Mouse (Mus musculus) right cerebral cortex, postnatal 25 days (tissue): ENCODE measurements around the gene Mpp3.

Source experiments
- DNase-seq: peaks from one replicate; pipeline ENCODE4 v3.0.0; 2022

The Mpp3 gene

DNA sequence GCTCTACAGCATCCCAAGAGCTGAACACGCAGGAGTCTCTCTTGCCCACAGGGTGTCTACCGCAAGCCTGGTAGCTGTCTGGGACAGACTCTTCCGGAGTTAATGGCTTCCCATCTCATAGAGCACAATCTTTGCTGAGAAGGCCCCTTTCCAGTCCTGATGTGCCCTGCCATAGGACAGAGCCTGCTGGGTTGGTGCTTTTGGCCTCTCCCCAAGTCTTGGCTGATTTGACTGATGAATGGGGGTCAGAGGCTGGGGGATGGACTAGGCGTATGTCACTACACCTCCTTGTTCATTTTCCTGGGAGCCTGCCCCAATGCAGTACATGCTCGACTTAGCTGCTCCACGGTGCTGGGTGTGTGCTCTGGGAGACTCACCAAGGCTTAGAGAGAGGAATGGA is 9.5 kb upstream of the Mpp3 start:
- no peak for DNase-seq

DNA sequence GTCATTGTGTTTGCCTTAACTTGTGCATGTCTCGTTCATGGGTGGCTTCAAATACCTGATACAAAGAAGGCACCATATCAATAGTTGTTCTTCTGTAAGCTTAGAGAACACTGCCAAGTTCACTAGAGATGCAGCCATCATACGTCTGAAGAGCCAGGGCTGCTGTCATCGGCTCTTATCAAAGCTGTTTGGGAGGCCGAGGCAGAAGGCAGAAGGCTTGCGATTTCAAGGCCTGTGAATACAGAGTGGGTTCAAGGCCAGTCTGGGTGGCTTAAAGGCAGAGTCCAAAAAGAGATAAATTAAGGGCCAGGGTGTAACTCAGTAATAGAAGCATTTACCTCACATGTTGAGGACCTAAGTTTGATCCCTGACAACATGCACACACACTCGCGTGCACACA is 8.1 kb upstream of the Mpp3 start:
- DNase-seq, result no peak

DNA sequence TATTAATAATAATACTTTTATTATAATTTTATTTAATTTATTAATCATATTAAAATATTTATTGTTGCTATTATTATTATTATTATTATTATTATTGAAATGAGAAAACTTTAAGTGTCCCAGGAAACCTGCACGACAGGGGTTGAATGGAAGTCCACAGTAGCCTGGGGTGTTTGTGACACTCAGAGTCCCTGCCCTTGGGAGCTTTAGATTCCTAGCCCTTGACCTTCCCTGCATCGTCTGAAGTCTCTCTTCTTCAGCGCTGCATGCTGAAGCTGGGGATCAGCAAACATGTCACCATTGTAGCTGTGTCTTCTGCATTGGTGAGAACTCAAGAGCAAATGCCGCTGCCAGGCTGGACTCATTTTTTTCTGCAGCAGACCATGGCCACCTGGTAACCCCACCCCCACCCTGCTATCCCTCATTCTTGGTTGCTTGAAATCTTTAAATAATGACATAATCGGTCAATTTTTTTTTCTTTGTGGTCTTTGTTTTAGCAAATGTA is 7.2 kb upstream of the Mpp3 start:
- no peak for DNase-seq

DNA sequence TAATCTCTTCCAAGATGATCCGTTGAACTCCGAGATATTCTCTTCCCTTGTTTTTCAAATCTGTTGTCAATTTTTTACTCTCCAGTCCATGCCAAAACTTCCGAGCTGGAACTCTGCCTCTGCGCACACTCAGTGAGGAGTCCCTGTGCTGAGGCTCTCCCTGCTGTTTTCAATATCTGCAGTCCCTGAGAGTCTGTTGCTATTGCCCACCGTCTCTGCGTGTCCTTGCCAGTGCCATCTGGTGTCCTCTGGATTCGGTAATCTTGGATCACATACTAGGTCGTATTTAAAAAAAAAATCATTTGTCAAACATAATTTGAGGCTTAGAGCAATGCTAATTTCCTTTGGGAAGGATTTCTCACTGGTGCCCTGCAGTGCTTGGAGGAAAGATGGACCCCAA is 6.6 kb upstream of the Mpp3 start:
- no peak for DNase-seq

DNA sequence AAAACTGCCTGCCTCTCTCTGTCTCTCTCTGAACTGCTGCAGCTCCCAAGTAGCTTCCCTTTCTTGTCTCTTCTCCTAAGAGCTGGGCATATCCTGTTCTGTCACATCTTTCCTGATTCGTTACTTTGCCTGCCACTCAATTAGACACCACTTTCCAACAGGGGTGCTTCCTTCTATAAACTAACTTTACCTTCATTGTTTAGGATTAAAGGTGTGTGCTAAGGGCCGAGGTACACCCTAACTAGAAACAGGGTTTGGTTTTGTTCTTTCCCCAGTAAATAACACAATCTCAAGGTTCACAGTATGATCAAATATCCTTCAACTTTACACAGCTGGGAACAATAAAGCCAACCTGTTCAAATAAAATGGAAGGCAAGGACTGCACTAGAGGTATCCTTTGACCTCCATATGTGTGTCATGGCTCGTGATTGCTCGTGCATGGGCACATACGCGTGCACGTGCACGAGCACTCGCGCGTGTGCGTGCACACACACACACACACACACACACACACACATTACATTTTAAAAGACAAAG is 4.9 kb upstream of the Mpp3 start:
- no peak for DNase-seq

DNA sequence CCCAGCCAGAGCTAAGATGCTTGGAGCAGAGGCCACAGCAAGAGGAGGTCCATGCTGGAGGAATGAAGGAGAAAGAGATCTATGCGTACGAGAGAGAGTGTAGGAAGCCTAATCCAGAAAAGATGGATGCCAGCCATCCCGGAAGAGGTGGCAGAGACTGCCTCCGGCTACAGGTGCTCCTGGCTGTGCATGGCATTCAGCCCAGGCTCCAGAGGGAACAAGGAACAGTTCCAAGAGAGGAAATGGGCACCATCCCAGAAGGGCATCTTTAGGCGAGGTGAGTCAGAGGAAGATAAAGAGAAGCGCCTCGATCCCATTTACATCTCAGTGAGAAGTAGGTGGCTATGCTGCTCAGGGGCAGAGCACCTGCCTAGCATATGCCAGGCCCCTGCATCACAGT is 2.9 kb upstream of the Mpp3 start:
- DNase-seq, result peak; percentile 63

DNA sequence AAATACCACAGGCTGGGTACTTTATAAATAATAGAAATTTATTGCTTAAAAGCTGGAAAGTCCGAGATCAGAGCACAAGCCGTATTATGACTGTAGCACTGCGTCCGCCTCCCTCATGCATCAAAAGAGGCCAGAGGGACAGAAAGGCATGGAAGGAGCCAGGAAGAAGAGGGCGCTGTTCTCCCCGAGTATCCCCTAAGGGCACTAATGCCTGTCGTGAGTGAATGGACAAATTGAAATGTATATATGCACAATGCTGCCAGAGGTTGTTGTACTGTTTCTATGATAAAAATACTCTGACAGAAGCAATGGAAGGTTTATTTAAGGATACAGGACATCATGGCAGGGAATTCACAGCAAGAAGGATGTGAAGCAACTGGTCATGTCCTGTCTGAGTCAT is 1.7 kb upstream of the Mpp3 start:
- no peak for DNase-seq

DNA sequence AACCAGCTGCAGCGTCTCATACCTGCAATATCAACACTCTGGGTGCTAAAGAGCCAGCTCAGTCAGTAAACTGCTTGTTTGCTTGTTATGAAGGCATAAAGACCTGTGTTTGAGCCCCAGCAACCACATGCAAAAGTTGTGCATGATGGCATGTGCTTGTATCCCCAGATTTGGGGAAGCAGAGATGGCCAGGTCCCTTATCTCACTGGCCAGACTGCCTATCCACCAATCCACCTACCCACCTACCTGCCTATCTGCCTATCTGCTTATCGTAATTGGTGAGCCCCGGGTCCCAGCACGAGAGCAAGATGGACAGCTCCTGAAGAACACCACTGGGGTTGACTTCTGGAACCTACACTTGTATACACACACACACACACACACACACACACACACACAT is 1.0 kb upstream of the Mpp3 start:
- no peak for DNase-seq

DNA sequence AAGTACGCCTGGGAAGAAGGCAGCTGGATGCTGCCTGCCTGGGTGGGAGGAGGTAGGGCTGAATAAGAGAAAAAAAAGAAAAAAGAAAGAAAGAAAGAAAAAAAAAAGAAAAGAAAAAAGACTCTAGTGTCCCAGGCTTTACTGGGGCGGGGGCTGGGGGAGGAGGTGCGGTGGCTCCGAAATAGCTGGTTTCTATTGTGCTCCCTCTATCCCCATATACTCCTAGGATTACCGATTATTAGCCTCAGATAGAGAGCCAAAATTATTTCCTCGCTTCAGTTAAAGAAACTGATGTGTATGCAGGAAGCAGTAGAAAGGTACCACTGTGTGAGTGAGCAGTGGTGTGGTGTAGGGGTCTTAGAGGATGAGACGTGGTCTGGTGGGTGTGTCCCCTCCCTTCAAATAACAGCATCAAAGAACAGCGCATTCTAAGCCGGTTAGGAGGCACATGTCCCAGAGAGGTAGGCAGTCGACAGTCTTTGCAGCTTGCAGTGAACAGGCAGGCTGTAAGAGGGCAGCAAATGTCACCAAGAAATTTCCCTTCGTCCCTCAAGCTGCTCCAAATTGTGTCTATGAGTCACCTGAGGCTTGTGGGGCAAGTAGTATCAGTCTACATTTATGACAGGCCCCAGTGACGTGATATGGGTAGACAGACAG is 772 bp downstream of the Mpp3 start:
- DNase-seq, result no peak

DNA sequence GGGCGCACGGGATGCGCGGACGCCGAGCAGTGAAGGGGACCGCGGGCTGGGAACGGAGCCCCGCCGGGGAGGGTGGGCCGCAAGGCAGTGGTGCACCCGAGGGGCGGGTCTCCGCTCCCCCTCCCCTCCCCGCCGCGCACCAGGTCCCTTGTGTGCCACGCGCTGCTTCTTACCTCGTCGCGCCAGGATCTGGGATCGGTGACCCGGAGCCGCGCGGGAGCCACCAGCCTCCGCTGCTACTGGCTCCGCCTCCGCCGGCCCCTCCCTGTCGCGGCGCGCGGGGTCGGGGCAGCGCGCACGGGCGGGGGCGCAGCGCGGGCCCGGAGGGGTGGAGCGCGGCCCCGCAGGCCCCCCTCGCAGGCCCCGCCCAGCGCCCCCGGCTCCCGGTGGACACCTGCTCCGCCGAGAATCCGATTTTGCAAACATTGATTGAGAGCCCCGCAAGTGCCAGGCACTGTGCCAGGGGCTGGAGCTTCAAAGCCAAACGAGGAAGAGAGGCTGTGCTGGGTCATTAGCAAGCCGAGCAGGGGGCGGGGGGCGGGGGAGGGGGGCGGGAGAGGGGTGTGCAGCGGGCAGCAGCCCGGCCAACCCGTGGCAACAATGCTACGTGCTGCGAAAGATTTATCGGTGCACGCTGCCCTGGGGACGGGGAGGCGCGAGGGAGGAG is 1.4 kb downstream of the Mpp3 start:
- DNase-seq, result peak; percentile 75

DNA sequence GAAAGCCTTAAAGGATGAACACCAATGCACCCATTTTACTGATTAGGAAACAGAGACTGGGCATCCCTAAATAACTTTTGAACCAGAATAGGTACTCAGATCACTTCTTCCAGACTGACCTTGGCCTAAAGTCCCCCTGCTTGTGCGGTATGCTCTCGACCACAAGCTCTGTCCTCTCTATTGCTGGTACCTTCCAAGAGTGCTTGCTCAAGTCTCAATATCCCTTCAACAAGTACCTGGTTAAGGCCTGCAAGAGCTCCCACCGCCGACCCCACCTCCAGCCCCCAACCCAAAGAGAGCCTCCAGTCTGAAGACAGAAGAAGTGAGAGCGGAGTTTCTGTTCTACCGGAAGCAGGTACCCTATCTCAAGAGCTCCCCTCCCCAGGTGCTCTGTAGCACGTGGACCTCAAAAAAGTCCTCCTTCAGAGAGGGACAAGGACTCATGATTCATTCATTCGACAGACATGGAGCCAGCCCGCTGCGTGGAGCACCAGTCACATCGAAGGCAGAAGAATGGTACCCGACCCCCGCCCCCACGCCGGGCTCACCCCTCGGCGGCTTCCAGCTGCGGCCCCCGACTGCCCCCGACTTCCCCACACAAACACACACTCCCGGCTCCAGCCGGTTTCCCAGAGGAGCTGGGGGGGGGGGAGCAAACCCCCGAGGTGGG is 2.1 kb downstream of the Mpp3 start:
- peak; percentile 33 for DNase-seq

DNA sequence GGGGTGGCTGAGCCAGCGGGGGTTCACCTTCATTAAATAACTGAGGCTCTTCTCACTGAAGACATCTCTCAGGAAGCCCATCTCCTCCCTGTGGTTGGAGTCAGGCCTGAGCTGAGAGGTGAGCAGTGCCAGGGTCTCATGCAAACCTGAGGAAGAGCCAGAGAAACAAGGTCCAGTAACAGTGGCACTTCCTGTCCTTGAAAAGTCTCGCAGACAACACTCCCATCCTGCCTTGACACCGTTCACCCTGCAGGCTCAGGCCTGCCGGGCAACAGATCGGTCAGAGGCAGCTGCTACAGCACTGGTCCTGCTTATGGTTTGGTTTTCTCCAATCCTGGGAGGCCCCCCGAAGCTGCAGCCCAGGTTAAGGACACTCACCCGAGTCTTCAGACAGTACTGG is 2.9 kb downstream of the Mpp3 start:
- no peak for DNase-seq

DNA sequence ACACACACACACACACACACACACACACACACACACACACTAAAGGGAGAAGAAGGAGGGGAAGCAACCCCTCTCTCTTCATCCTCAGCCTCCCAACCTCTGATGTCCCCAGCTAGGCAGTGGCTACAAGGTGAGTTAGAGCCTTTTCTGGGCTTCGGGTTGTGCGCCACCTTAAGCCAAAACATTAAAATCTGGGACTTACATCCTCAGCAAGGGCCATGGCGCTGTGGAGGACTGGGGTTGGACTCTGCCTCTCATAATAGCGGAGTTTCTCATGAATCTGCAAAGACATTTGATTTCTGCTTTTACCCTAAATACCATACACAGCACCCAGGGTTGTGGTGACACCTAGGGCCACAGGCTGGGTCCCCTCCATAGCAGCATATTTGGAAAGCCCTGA is 3.4 kb downstream of the Mpp3 start:
- DNase-seq, result no peak

DNA sequence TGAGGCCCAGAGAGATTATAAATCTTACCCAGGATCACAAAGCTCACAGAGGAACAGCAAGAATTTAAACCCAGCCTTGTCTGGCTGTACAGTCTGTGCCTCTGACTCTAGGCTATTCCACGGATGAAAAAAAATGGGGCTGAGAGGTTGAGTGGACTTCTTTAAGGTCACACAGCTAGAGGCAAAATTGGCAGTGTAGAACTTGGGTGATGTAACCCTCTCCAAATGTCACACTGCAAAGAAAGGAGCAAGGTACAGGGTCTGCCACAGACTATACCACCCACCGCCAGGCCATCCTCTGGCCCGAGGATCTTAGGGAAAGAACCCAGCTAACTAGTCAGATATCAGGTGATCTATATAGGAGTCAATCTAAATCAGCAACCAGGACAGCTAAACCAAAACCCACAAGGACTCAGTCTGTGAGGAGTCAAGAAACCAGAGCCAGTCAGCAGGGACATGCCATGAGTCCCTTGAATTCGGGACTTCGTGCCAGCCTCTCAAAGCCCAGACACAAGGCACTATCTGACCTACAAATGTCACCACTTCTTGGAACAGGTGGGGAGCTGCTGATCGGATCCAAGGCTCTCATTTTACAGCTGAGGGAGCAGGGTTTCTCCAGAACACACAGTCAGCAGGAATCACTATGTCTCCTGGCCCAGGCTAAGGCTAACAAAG is 4.0 kb downstream of the Mpp3 start:
- no peak for DNase-seq

DNA sequence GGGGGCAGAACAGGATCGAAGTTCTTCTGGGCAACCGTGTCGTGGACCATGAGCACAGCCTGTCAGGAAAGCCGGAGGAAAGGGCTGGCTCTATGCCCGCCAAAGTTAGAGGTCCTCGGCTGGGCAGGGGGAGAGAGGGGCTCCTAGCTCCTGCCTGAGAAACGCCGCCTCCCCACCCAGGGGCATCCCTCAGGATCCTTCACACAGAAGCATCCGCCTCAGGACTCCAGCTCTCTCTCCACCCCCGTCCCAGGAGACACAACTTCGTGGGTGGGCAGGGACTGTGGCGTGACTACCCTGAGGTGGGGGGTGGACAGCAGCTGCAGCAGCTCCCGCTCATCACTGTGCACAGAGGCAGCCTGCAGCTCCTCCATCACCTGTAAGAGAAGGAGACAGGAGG is 4.9 kb downstream of the Mpp3 start:
- peak; percentile 66 for DNase-seq

DNA sequence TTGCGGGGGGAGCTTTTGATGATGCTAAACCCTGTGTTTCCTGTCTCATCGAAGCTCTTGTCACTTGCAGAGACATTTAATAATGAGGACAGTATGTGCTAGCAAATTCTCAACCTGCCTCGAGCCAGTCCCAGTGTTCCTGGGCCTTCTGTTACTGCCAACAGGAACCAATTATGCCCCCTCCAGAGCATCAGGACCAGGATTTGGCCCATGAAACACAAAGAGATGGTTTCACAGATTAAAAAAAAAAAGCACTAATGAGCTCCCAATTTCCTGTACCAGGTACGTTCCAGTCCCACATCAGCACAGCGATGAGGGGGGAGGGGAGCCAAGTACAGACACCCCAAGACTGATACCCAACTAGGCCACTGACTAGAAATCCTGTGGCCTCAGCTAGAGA is 7.1 kb downstream of the Mpp3 start:
- DNase-seq, result no peak

DNA sequence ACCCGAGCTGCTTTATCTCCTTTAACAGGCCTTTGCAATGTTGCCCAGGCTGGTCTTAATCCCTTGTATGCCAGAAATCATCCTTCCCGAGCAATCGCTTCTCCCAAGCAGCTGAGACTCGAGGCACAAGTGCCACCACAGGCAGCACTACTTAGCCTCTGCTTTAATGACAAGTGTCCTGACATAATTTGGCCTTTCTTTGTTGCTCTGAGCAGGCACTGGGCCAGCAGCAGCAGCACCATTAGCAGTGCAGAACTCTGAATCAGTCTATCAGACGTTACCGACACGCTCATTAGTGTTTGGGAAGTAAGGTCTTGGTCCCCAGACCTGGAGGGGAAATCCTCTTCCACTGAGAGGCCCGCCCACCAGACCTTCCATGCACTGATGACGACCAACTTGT is 8.5 kb downstream of the Mpp3 start:
- no peak for DNase-seq

DNA sequence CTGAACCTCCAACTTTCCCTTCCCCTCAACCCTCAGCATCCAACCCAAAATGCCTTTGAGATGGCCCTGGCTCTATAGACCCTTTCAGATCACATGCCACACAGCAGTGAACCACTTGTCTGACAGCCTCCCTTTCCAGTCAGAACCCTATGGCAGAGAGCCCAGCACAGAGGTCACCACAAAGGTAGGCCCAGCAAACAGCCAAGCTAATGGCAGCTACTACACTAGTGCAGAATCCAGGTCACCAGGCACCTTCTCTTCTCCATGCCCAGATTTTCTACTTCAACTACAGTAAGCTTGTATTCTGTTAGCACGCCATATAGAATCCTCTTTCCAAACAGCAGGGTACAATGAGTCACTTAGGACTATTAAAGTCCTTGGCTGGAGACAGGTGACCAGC is 12.1 kb downstream of the Mpp3 start:
- DNase-seq, result no peak

DNA sequence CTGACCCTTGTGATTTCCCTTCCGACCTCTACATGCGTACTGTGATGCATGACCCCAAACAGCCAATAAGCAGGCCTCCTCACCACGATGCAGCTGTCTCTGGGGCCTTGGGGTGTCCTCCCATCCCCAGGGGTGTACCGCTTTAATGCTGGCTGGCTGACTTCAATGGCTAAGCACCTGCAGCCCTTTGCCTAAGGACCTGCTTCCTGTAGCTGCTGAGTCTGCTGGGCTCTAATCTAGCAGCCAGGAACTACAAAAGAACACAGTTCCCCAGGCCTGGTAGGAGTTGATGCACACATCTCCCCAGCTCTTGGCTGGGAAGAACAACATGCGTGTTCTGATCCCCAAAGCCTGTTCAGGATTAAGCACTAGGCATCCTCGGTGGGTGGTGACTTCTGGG is 12.8 kb downstream of the Mpp3 start:
- no peak for DNase-seq

DNA sequence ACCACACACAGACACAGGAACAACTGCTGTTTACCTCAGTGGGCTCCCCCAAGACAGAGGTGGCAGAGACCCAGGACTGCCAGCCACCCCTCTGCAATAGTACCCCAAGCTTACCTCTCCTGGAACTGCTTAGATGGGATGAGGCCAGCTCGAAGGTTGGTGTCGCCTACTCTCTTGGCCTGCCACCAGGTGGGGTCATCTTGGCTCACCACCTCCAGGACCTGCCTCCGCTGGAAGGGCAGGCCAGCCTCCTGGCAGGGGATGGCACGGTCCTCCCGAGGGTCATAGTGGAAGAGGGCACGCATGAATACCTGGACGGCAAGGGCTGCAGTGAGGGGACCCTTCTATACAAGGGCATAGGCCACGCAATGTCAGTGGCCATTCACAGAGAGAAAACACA is 15.1 kb downstream of the Mpp3 start:
- DNase-seq, result no peak

DNA sequence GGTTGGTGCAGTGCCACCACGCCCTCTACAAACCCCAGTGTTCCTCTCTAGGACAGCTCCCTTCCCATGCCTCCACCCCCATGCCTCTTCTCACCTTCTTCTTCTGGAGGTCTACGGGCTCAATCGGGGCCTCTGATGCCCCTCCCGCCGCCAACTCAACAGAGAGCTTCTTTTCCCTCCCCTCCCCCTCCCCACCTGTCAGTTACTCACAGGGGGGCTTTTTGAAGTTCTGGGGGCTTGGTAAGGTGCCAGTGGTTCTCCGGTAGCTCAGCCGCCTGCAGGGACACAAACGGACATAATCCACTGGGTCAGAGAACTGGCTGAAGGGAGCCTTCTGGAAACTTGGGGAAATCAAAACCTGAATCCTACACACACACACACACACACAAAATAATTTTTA is 16.8 kb downstream of the Mpp3 start:
- DNase-seq, result no peak

DNA sequence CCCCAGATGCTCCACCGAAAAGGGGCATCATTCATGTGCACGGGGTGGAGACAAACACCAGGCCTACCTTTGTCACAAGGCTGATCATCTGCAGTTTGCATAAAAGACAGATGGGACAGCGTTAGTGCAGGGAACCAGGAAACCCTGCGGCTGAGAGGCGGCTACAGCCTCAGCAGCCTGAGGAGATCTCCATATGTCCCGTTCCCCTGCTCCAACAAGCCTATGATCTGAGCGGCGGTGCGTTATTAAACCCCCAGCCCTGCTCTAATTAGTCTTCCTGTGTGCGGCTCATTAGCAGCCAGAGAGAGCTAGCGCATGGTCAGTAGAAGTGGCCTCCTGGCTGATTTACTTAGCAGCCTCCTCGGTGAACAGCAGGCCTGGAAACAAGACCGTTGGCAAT is 18.1 kb downstream of the Mpp3 start:
- peak; percentile 37 for DNase-seq

DNA sequence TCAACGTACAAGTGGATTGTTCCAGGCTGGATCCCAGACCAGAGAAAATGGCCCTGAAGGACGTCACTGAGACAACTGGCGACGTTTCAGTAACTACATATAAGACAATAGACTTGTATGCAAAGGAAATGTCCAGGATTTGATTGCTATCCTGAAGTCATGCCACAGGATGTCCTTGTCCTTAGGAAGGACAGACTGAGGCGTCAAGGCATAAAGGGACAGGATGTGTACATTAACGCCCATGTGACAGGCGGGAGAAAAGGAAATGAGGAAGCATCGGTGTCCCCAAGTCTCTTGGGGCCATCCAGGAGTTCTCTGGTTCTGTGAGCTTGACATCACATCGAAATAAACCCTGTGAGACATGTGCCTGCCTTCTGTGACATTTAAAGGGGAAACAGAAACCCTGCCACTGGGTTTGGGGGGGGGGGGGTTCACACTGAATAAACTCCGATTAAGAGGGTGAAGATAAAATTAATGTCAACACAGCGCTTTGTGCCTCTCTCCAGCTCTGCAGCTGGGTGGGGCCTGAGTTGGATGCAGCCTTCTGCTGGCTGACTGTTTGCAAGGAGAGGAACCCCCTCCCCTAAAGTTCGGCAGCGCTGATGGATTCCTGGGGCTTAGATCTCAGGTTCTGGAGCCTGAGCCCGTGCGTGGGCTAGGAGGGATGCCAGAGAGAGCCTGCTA is 19.2 kb downstream of the Mpp3 start:
- DNase-seq, result no peak
